Comparison of ENCODE assay signal across 25 mouse cellular contexts in genomic region chr1:88262961-88263360, GRCm38 (mm10). TPM values are rescaled to one million over a fixed set of nuclear protein-coding genes. Genes with fewer than 3 reads are reported as not detected.
DNase-seq lines count a peak whose midpoint lies in the region; ATAC-seq lines count a peak whose summit lies in the region.
"Had no signal": no experiment of that assay in that cellular context is flagged by ENCODE, and none has a peak within 500 bp of the region (broad histone marks: within the 10 kb centered on the region; RNA-seq: fewer than 3 reads in every experiment).

No protein-coding gene starts in this region.

- intact Hi-C loops in heart, postnatal 14 days (cut with DNase I), result no loop called here

- H3K4me1 ChIP-seq in heart, embryonic 10.5 days, result peaks cover 19% of the 10 kb centered on the region
- H3K4me1 ChIP-seq in embryonic facial prominence, embryonic 15.5 days, result peaks cover 9% of the 10 kb centered on the region
- H3K4me1 ChIP-seq in stomach, embryonic 16.5 days (ENCODE audit: control insufficient read depth, insufficient read depth, low read length), result peaks cover 18% of the 10 kb centered on the region
- H3K4me1 ChIP-seq: forebrain, embryonic 12.5 days; hindbrain, embryonic 10.5 days had no signal

- H3K9ac ChIP-seq in embryonic facial prominence, embryonic 15.5 days, result no peak overlapping the region
- H3K9ac ChIP-seq in stomach, embryonic 16.5 days (ENCODE audit: low read length), result no peak overlapping the region
- H3K9ac ChIP-seq: forebrain, embryonic 12.5 days; heart, embryonic 15.5 days; hindbrain, embryonic 14.5 days had no signal

- H3K27ac ChIP-seq in heart, embryonic 10.5 days, result no peak overlapping the region
- H3K27ac ChIP-seq in embryonic facial prominence, embryonic 15.5 days (replicated peaks), result 0 out of 2 replicates have a peak overlapping the region, but pooled peaks have one; percentile 0
- peak overlapping the region; percentile 12; the same call in 1 of the 2 replicates for H3K27ac ChIP-seq in stomach, embryonic 16.5 days (ENCODE audit: low read length)
- H3K27ac ChIP-seq: forebrain, embryonic 12.5 days; heart, embryonic 15.5 days; hindbrain, embryonic 10.5 days; hindbrain, embryonic 14.5 days had no signal

- peaks cover 29% of the 10 kb centered on the region for H3K9me3 ChIP-seq in heart, embryonic 10.5 days
- no peaks in the 10 kb centered on the region; the same call in 1 of the 2 replicates for H3K9me3 ChIP-seq in embryonic facial prominence, embryonic 15.5 days (replicated peaks)
- no peaks in the 10 kb centered on the region for H3K9me3 ChIP-seq in stomach, embryonic 16.5 days (replicated peaks; ENCODE audit: control insufficient read depth, low read length)
- H3K9me3 ChIP-seq: heart, embryonic 15.5 days had no signal

- no peak for ATAC-seq in embryonic facial prominence, embryonic 15.5 days (ENCODE audit: insufficient number of reproducible peaks, low FRiP score, low TSS enrichment, low read depth)
- ATAC-seq in stomach, embryonic 16.5 days (ENCODE audit: insufficient read depth, low FRiP score), result no peak
- ATAC-seq: forebrain, embryonic 16.5 days had no signal

- no peak overlapping the region for H3K4me2 ChIP-seq in embryonic facial prominence, embryonic 15.5 days (replicated peaks)
- no peak overlapping the region for H3K4me2 ChIP-seq in stomach, embryonic 16.5 days (ENCODE audit: low read depth, low read length)
- H3K4me2 ChIP-seq: forebrain, embryonic 12.5 days; heart, embryonic 11.5 days; heart, embryonic 15.5 days; hindbrain, embryonic 14.5 days had no signal

- DNase-seq in heart, embryonic 10.5 days (ENCODE audit: low spot score), result peak; percentile 88
- no peak for DNase-seq in heart, postnatal 14 days
- peak; percentile 52 for DNase-seq in ovary, postnatal 36 days (ENCODE audit: low spot score)
- DNase-seq in ovary, adult 18-20 months (ENCODE audit: low spot score), result no peak
- DNase-seq in c-Kit-positive CD71-positive TER-119-positive erythroid progenitor cells, embryonic 14.5 days (ENCODE audit: low spot score), result no peak
- DNase-seq in urinary bladder, postnatal 10 days (ENCODE audit: low spot score), result no peak
- DNase-seq: cerebellum, adult 11-12 months; cerebellum, adult 9-10 months; cerebellum, postnatal 36 days; heart, adult 18-20 months had no signal

- H3K36me3 ChIP-seq in heart, embryonic 10.5 days, result peaks cover 84% of the 10 kb centered on the region
- H3K36me3 ChIP-seq in embryonic facial prominence, embryonic 15.5 days, result peaks cover 86% of the 10 kb centered on the region
- H3K36me3 ChIP-seq in stomach, embryonic 16.5 days (ENCODE audit: control insufficient read depth, insufficient read depth, low read length), result peaks cover 78% of the 10 kb centered on the region

- no peak overlapping the region for H3K4me3 ChIP-seq in heart, embryonic 10.5 days
- H3K4me3 ChIP-seq in embryonic facial prominence, embryonic 15.5 days (replicated peaks), result no peak overlapping the region
- no peak overlapping the region for H3K4me3 ChIP-seq in stomach, embryonic 16.5 days (replicated peaks; ENCODE audit: low read length)
- H3K4me3 ChIP-seq: forebrain, embryonic 12.5 days; heart, embryonic 15.5 days; hindbrain, embryonic 10.5 days had no signal

- no peaks in the 10 kb centered on the region for H3K27me3 ChIP-seq in heart, embryonic 10.5 days (ENCODE audit: insufficient read depth, poor library complexity, severe bottlenecking)
- H3K27me3 ChIP-seq in embryonic facial prominence, embryonic 15.5 days, result no peaks in the 10 kb centered on the region
- H3K27me3 ChIP-seq in stomach, embryonic 16.5 days (ENCODE audit: control insufficient read depth, insufficient read depth, low read length), result no peaks in the 10 kb centered on the region
- H3K27me3 ChIP-seq: forebrain, embryonic 12.5 days; heart, embryonic 15.5 days had no signal

- WGBS in heart, embryonic 10.5 days, result 75% methylated on average over 6 of the region's 6 CpGs
- 65% methylated on average over 6 of the region's 6 CpGs for WGBS in embryonic facial prominence, embryonic 15.5 days
- WGBS in stomach, embryonic 16.5 days, result 66% methylated on average over 6 of the region's 6 CpGs

RNA-seq across cellular contexts. Expression of gene Hjurp, which starts 14.5 kb away (rescaled TPM):
- polyA plus RNA-seq in heart, embryonic 10.5 days (2016; fragmentation: Nextera tagmentation; extraction: Ambion mirVana), result 143 and 155 TPM in 2 replicates
- 10 to 100 TPM; 25.4 to 32.1 TPM for total RNA-seq in heart, postnatal 14 days (2021)
- 153 and 161 TPM in 2 replicates for polyA plus RNA-seq in embryonic facial prominence, embryonic 15.5 days (2015; fragmentation: Nextera tagmentation; extraction: Ambion mirVana)
- 169 and 173 TPM in 2 replicates for polyA plus RNA-seq in stomach, embryonic 16.5 days (2015; fragmentation: Nextera tagmentation; extraction: Ambion mirVana)

RNA-seq across cellular contexts. Expression of gene Trpm8, which starts 14.5 kb away (rescaled TPM):
- polyA plus RNA-seq in heart, embryonic 10.5 days (2016; fragmentation: Nextera tagmentation; extraction: Ambion mirVana), result 0.11 and 0.15 TPM in 2 replicates
- not detected for total RNA-seq in heart, postnatal 14 days (2021)
- polyA plus RNA-seq in embryonic facial prominence, embryonic 15.5 days (2015; fragmentation: Nextera tagmentation; extraction: Ambion mirVana), result 0.05 TPM in 1 of 2 replicates, not detected in the other
- not detected in 2 replicates for polyA plus RNA-seq in stomach, embryonic 16.5 days (2015; fragmentation: Nextera tagmentation; extraction: Ambion mirVana)
- total RNA-seq: adrenal gland, adult 18-20 months; adrenal gland, postnatal 25 days; gastrocnemius, postnatal 10 days; gastrocnemius, postnatal 4 days; heart, adult 18-20 months; heart, postnatal 25 days had no signal
- polyA plus RNA-seq: activated CD4-positive, CD25-positive, alpha-beta regulatory T cell, adult 4 months; forebrain, embryonic 12.5 days; heart, embryonic 15.5 days; hindbrain, embryonic 10.5 days had no signal

RNA-seq across cellular contexts. Expression of gene Mroh2a, which starts 36.2 kb away (rescaled TPM):
- 0.58 and 0.82 TPM in 2 replicates for polyA plus RNA-seq in heart, embryonic 10.5 days (2016; fragmentation: Nextera tagmentation; extraction: Ambion mirVana)
- total RNA-seq in heart, postnatal 14 days (2021), result under 1 TPM; 0.07 to 0.15 TPM
- 0.98 and 1.4 TPM in 2 replicates for polyA plus RNA-seq in embryonic facial prominence, embryonic 15.5 days (2015; fragmentation: Nextera tagmentation; extraction: Ambion mirVana)
- polyA plus RNA-seq in stomach, embryonic 16.5 days (2015; fragmentation: Nextera tagmentation; extraction: Ambion mirVana), result 1.6 and 1.7 TPM in 2 replicates
- total RNA-seq: heart, adult 18-20 months had no signal

RNA-seq across cellular contexts. Expression of gene Ugt1a1, which starts 51.2 kb away (rescaled TPM):
- polyA plus RNA-seq in heart, embryonic 10.5 days (2016; fragmentation: Nextera tagmentation; extraction: Ambion mirVana), result not detected in 2 replicates
- total RNA-seq in heart, postnatal 14 days (2021), result not detected
- 2.0 and 2.2 TPM in 2 replicates for polyA plus RNA-seq in embryonic facial prominence, embryonic 15.5 days (2015; fragmentation: Nextera tagmentation; extraction: Ambion mirVana)
- polyA plus RNA-seq in stomach, embryonic 16.5 days (2015; fragmentation: Nextera tagmentation; extraction: Ambion mirVana), result 13.6 and 14.1 TPM in 2 replicates
- total RNA-seq: ES-E14; gastrocnemius, postnatal 10 days; heart, postnatal 25 days had no signal
- polyA plus RNA-seq: activated CD4-positive, CD25-positive, alpha-beta regulatory T cell, adult 4 months; forebrain, embryonic 12.5 days; forebrain, embryonic 16.5 days; heart, embryonic 11.5 days; heart, embryonic 15.5 days; hindbrain, embryonic 10.5 days; hindbrain, embryonic 14.5 days had no signal

RNA-seq across cellular contexts. Expression of gene Dnajb3, which starts 57.4 kb away (rescaled TPM):
- polyA plus RNA-seq in heart, embryonic 10.5 days (2016; fragmentation: Nextera tagmentation; extraction: Ambion mirVana), result 8.1 and 9.9 TPM in 2 replicates
- under 1 TPM; 0.45 to 0.56 TPM for total RNA-seq in heart, postnatal 14 days (2021)
- polyA plus RNA-seq in embryonic facial prominence, embryonic 15.5 days (2015; fragmentation: Nextera tagmentation; extraction: Ambion mirVana), result 9.4 and 10.8 TPM in 2 replicates
- 6.6 and 7.6 TPM in 2 replicates for polyA plus RNA-seq in stomach, embryonic 16.5 days (2015; fragmentation: Nextera tagmentation; extraction: Ambion mirVana)

Comparison
In these comparisons a context has a peak if more than half of its experiments do, and no peak if none do; other contexts are left out.
1. DNase-seq: peak in heart, embryonic 10.5 days (single experiment) and ovary, postnatal 36 days (single experiment); none in heart, postnatal 14 days (0 of 2), ovary, adult 18-20 months (single experiment), c-Kit-positive CD71-positive TER-119-positive erythroid progenitor cells, embryonic 14.5 days (single experiment) and urinary bladder, postnatal 10 days (single experiment).